Mouse (Mus musculus) ovary, postnatal 14 days (tissue): ENCODE measurements at regions not wholly inside any gene's neighbourhood (a gene's known extent, or its start where the extent isn't known, plus 50 kb on each side); places are given as distances from the start of the nearest gene placed in this dataset.

ENCODE experiments used
- DNase-seq: peaks from one replicate; pipeline ENCODE4 v3.0.0; 2022; ENCODE audit warnings: low spot score

GRCm38 (mm10) chr13:44243211-44243610 lies 458.6 kb downstream of the Cd83 start:
- DNase-seq: no peak

- no peak for DNase-seq
Measured at GRCm38 (mm10) chr13:44246714-44247251, 462.2 kb downstream of the Cd83 start.

- DNase-seq: no peak
Measured at GRCm38 (mm10) chr13:44247861-44248260, 463.3 kb downstream of the Cd83 start.

GRCm38 (mm10) chr13:44248401-44248800 lies 463.8 kb downstream of the Cd83 start:
- DNase-seq: no peak

GRCm38 (mm10) chr13:44249119-44249518 lies 464.5 kb downstream of the Cd83 start:
- DNase-seq: no peak

GRCm38 (mm10) chr13:44250474-44251201 lies 466.1 kb downstream of the Cd83 start:
- no peak for DNase-seq

GRCm38 (mm10) chr13:44251503-44251902 lies 466.9 kb downstream of the Cd83 start:
- no peak for DNase-seq

- DNase-seq: no peak
Measured at GRCm38 (mm10) chr13:44252496-44252895, 467.9 kb downstream of the Cd83 start.

GRCm38 (mm10) chr13:44258422-44258821 lies 470.9 kb upstream of the Jarid2 start:
- DNase-seq: no peak

- DNase-seq: no peak
Measured at GRCm38 (mm10) chr13:44260039-44260438, 469.2 kb upstream of the Jarid2 start.

- peak; percentile 31 for DNase-seq
Measured at GRCm38 (mm10) chr13:44260637-44261333, 468.5 kb upstream of the Jarid2 start.

GRCm38 (mm10) chr13:44272746-44273524 lies 456.3 kb upstream of the Jarid2 start:
- no peak for DNase-seq

GRCm38 (mm10) chr13:44277952-44278351 lies 451.3 kb upstream of the Jarid2 start:
- no peak for DNase-seq

GRCm38 (mm10) chr13:44279036-44279435 lies 450.2 kb upstream of the Jarid2 start:
- no peak for DNase-seq

- no peak for DNase-seq
Measured at GRCm38 (mm10) chr13:44280296-44280695, 449.0 kb upstream of the Jarid2 start.

- no peak for DNase-seq
Measured at GRCm38 (mm10) chr13:44281796-44282195, 447.5 kb upstream of the Jarid2 start.

- DNase-seq: no peak
Measured at GRCm38 (mm10) chr13:44282306-44282705, 447.0 kb upstream of the Jarid2 start.

GRCm38 (mm10) chr13:44282731-44283571 lies 446.3 kb upstream of the Jarid2 start:
- no peak for DNase-seq

- DNase-seq: no peak
Measured at GRCm38 (mm10) chr13:44285881-44286280, 443.4 kb upstream of the Jarid2 start.

GRCm38 (mm10) chr13:44290199-44290598 lies 439.1 kb upstream of the Jarid2 start:
- DNase-seq: no peak

- no peak for DNase-seq
Measured at GRCm38 (mm10) chr13:44292476-44293056, 436.7 kb upstream of the Jarid2 start.
